Mouse (Mus musculus) limb, embryonic 11.5 days (tissue): Measurements from ENCODE around the gene Khdrbs1. TPM values are rescaled to one million over a fixed set of nuclear protein-coding genes. Genes with fewer than 3 reads are reported as not detected.
A peak's percentile ranks its signal among the peaks of the same experiment; 100 is the strongest.

ENCODE experiments used
- ATAC-seq: fragments of 200-750 bp; cut with Nextera tagmentation; 2 replicates; pipeline ENCODE4 v1.8.0; 2017; ENCODE audit warnings: low read depth; ENCODE audit not compliant: insufficient number of reproducible peaks, low FRiP score, low TSS enrichment
- DNase-seq: peaks from one replicate; pipeline ENCODE4 v3.0.0-alpha.2; 2015; ENCODE audit warnings: low spot score
- H3K27ac ChIP-seq: fragments of 300-500 bp; sonication (generic); replicated peaks from 2 replicates; pipeline ENCODE4 v1.5.1; 2014; ENCODE audit warnings: low read depth, mild to moderate bottlenecking, low read length
- H3K27me3 ChIP-seq: fragments of 300-500 bp; sonication (generic); 2 replicates; pipeline ENCODE4 v1.6.1; 2014; ENCODE audit warnings: mild to moderate bottlenecking, low read length, mixed read lengths; ENCODE audit not compliant: control insufficient read depth, insufficient read depth
- H3K36me3 ChIP-seq: fragments of 300-500 bp; sonication (generic); 2 replicates; pipeline ENCODE4 v1.6.1; 2014; ENCODE audit warnings: mild to moderate bottlenecking, low read length, moderate library complexity, mixed read lengths; ENCODE audit not compliant: control insufficient read depth, insufficient read depth
- H3K4me1 ChIP-seq: fragments of 300-500 bp; sonication (generic); 2 replicates; pipeline ENCODE4 v1.6.1; 2014; ENCODE audit warnings: low read length, mixed read lengths; ENCODE audit not compliant: control insufficient read depth, insufficient read depth
- H3K4me2 ChIP-seq: fragments of 300-500 bp; sonication (generic); 2 replicates; pipeline ENCODE4 v1.6.1; 2014; ENCODE audit warnings: low read depth, mild to moderate bottlenecking, moderate library complexity; ENCODE audit not compliant: severe bottlenecking
- H3K4me3 ChIP-seq: fragments of 300-500 bp; sonication (generic); 2 replicates; pipeline ENCODE4 v1.5.1; 2014; ENCODE audit warnings: low read depth, low read length
- H3K9ac ChIP-seq: fragments of 300-500 bp; sonication (generic); 2 replicates; pipeline ENCODE4 v1.6.1; 2014; ENCODE audit warnings: mild to moderate bottlenecking, low read length
- H3K9me3 ChIP-seq: fragments of 300-500 bp; sonication (generic); 2 replicates; pipeline ENCODE4 v1.6.1; 2016; ENCODE audit warnings: low read length; ENCODE audit not compliant: control insufficient read depth
- WGBS: fragments of 180-500 bp; shearing (Covaris S2); extraction: QIAGEN DNeasy Blood & Tissue Kit; methylation state at CpG from one replicate; pipeline ENCODE4 v1.1.7; 2014; 5-methylcytosine and 5-hydroxymethylcytosine counted together
- polyA plus RNA-seq: library from polyadenylated mRNA; unstranded; fragments of >200 nt; fragmentation: Nextera tagmentation; extraction: Ambion mirVana; gene quantifications from 2 replicates; pipeline ENCODE4 v1.2.1, GENCODE M21; 2014

The Khdrbs1 gene
- polyA plus RNA-seq, 1 experiment from 2014 or later, result 162 TPM

- Histone ChIP-seq H3K36me3 (peaks cover 12% of the 10 kb centered on the region), H3K4me1 (no peaks in the 10 kb centered on the region), H3K27me3 (no peaks in the 10 kb centered on the region), H3K4me3 (no peak overlapping the region), H3K4me2 (no peak overlapping the region), H3K27ac (no peak overlapping the region), H3K9ac (no peak overlapping the region), H3K9me3 (no peaks in the 10 kb centered on the region)
- DNase-seq (no peak), ATAC-seq (no peak)
- 93% methylated on average over 11 of the region's 11 CpGs for WGBS
Measured at GRCm38 (mm10) chr4:129683901-129684493, 58.1 kb downstream of the Khdrbs1 start.

- Histone ChIP-seq H3K9me3 (no peaks in the 10 kb centered on the region), H3K36me3 (peaks cover 13% of the 10 kb centered on the region), H3K27me3 (no peaks in the 10 kb centered on the region), H3K4me3 (no peak overlapping the region), H3K4me2 (no peak overlapping the region), H3K27ac (no peak overlapping the region), H3K4me1 (no peaks in the 10 kb centered on the region), H3K9ac (no peak overlapping the region)
- ATAC-seq, result no peak
- 94% methylated on average over 11 of the region's 11 CpGs for WGBS
- DNase-seq, result no peak
Measured at GRCm38 (mm10) chr4:129681837-129682236, 60.3 kb downstream of the Khdrbs1 start.

- no peaks in the 10 kb centered on the region; the same call in 1 of the 2 replicates for H3K36me3 ChIP-seq
- no peaks in the 10 kb centered on the region for H3K9me3 ChIP-seq
- H3K4me3 ChIP-seq, result peak overlapping the region; percentile 93
- peaks cover 4% of the 10 kb centered on the region; the same call in 1 of the 2 replicates for H3K4me1 ChIP-seq
- DNase-seq (no peak), ATAC-seq (no peak)
- no peaks in the 10 kb centered on the region for H3K27me3 ChIP-seq
- 10% methylated on average over 10 of the region's 10 CpGs for WGBS
- peak overlapping the region; percentile 85; the same call in 1 of the 2 replicates for H3K9ac ChIP-seq
- no peak overlapping the region for H3K27ac ChIP-seq
- H3K4me2 ChIP-seq, result peak overlapping the region; percentile 64
Measured at GRCm38 (mm10) chr4:129672878-129673449, 69.1 kb downstream of the Khdrbs1 start.

GRCm38 (mm10) chr4:129672083-129672877 is 69.8 kb downstream of the Khdrbs1 start, which contains the start of gene Kpna6:
Kpna6 (minus strand) TSS chr4:129672767.
- H3K4me2 ChIP-seq, result peak within 1 kb of the TSS; percentile 64
- H3K27me3 ChIP-seq, result no peaks in the 10 kb centered on the region
- no peaks in the 10 kb centered on the region for H3K9me3 ChIP-seq
- peak; percentile 83 for ATAC-seq
- H3K27ac ChIP-seq, result peak within 1 kb of the TSS; percentile 85
- H3K9ac ChIP-seq, result peak within 1 kb of the TSS; percentile 85
- no peaks in the 10 kb centered on the region; the same call in 1 of the 2 replicates for H3K36me3 ChIP-seq
- under 1% methylated on average over 65 of the region's 65 CpGs for WGBS
- peaks cover 4% of the 10 kb centered on the region; the same call in 1 of the 2 replicates for H3K4me1 ChIP-seq
- DNase-seq, result peak; percentile 93
- H3K4me3 ChIP-seq, result peak within 1 kb of the TSS; percentile 93

- no peak for ATAC-seq
Measured at GRCm38 (mm10) chr4:129671491-129672082, 70.5 kb downstream of the Khdrbs1 start.

GRCm38 (mm10) chr4:129662255-129662813 is 79.8 kb downstream of the Khdrbs1 start:
- WGBS, result 85% methylated on average over 3 of the region's 3 CpGs
- H3K9me3 ChIP-seq, result no peaks in the 10 kb centered on the region
- no peak overlapping the region for H3K4me2 ChIP-seq
- no peak overlapping the region for H3K4me3 ChIP-seq
- H3K27me3 ChIP-seq, result no peaks in the 10 kb centered on the region
- peaks cover 11% of the 10 kb centered on the region for H3K36me3 ChIP-seq
- no peak for ATAC-seq
- no peaks in the 10 kb centered on the region for H3K4me1 ChIP-seq
- H3K9ac ChIP-seq, result no peak overlapping the region
- DNase-seq, result no peak
- H3K27ac ChIP-seq, result no peak overlapping the region

More at GRCm38 (mm10) chr4:129671491-129672082, 70.5 kb downstream of the Khdrbs1 start:
- Histone ChIP-seq H3K27me3 (no peaks in the 10 kb centered on the region), H3K9me3 (no peaks in the 10 kb centered on the region), H3K4me1 (peaks cover 4% of the 10 kb centered on the region; the same call in 1 of the 2 replicates), H3K9ac (peak overlapping the region; percentile 85), H3K27ac (peak overlapping the region; percentile 85; the same call in 1 of the 2 replicates), H3K4me3 (peak overlapping the region; percentile 93), H3K4me2 (peak overlapping the region; percentile 64), H3K36me3 (no peaks in the 10 kb centered on the region; the same call in 1 of the 2 replicates)
- DNase-seq, result peak; percentile 64
- 9% methylated on average over 12 of the region's 12 CpGs for WGBS

GRCm38 (mm10) chr4:129661584-129661983 is 80.5 kb downstream of the Khdrbs1 start:
- Histone ChIP-seq H3K4me1 (no peaks in the 10 kb centered on the region), H3K9me3 (no peaks in the 10 kb centered on the region), H3K36me3 (peaks cover 13% of the 10 kb centered on the region), H3K4me2 (no peak overlapping the region), H3K27me3 (no peaks in the 10 kb centered on the region), H3K4me3 (no peak overlapping the region), H3K27ac (no peak overlapping the region), H3K9ac (no peak overlapping the region)
- ATAC-seq, result no peak
- WGBS, result 84% methylated on average over 3 of the region's 3 CpGs
- DNase-seq, result no peak

- H3K27me3 ChIP-seq, result no peaks in the 10 kb centered on the region
- H3K36me3 ChIP-seq, result peaks cover 38% of the 10 kb centered on the region
- H3K9me3 ChIP-seq, result no peaks in the 10 kb centered on the region
- DNase-seq (no peak), ATAC-seq (no peak)
- H3K4me1 ChIP-seq, result no peaks in the 10 kb centered on the region
- H3K4me3 ChIP-seq, result no peak overlapping the region
- no peak overlapping the region for H3K27ac ChIP-seq
- H3K4me2 ChIP-seq, result no peak overlapping the region
- H3K9ac ChIP-seq, result no peak overlapping the region
- 92% methylated on average over 14 of the region's 14 CpGs for WGBS
Measured at GRCm38 (mm10) chr4:129654770-129655169, 87.3 kb downstream of the Khdrbs1 start.
